Mouse (Mus musculus) kidney, adult 2 months (tissue): ENCODE data around the gene Cdk16.

Experiments used
- CTCF ChIP-seq: fragments of 200-500 bp; conservative IDR thresholded peaks from 2 replicates; pipeline ENCODE4 v1.5.1; 2011; ENCODE audit warnings: low read depth, mild to moderate bottlenecking, control low read depth, low read length, moderate library complexity, mixed read lengths; ENCODE audit not compliant: insufficient read depth, insufficient read length
- POLR2A ChIP-seq: fragments of 200-500 bp; IDR thresholded peaks from one replicate; pipeline ENCODE4 v1.6.1; 2011; ENCODE audit warnings: low read depth, low read length, control low read depth

DNA sequence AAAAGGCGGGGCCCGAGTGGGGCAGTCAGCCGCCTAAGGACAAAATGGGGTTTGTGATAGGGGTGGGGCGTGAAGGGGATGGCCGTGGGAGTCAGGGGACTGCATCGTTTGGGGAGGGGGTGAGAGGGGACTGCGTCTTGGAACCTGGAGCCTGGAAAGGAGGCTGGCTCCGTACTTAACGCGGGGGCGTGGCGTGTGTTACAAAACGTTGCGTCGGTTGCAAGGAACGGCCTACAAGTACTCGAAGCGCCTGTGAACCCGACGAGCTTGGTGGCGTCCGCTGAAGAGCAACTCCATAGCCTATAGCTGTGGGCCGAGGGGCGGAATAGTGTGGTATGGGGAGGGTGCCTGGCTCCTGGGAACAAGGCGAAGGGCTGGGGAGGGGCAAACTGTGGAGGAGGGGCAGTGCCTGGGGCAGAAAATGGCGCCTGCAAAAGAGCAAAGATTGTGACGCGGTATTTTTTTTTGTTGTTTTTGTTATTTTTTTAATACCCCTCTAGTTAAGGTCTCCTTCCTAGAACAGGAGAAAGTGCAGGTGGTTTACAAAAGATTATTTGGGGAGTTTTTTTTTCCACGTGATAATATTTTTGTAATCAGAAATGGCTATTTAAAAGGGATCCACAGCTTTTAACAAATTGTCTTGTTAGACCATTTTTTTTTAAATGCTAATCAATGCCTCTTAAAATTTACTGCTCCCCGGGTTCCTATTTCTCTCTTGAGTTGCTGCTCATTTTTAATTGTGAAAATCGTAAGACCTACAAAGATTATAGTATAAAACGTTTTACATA lies 16.7 kb downstream of the Cdk16 start:
- TF ChIP-seq CTCF: no peak
- TF ChIP-seq POLR2A: peak; percentile 35
